Mouse (Mus musculus): ENCODE data around the gene Cfap157.

DNA sequence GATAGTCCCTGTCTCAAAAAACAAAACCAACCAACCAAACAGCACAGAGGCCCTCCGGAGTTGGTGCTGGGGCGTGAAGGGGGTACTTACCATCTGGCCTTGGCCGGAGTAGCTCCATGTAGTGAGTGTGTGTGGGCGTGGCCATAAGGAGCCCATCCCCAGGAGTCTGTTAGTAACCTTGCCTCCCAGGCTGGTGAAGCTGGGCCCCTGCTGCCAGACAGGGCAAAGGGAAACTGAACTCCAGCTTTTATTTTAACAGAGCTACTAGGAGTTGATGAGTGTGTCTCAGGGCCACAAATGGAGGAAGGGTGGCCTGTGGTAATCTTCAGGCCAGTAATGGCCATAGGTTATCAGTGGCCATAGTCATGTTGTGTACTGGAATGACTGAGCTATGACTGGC is 49.7 kb downstream of the Cfap157 start:
- TF ChIP-seq CTCF (conservative IDR thresholded peaks at IDR 0.05; ENCODE audit: insufficient read depth, insufficient read length, low read depth, low read length) (no peak), POLR2A (IDR thresholded peaks at IDR 0.05; ENCODE audit: low read depth, low read length) (no peak)
